Mouse (Mus musculus): ENCODE measurements around the gene Chd2.
"Not testable (repeated sequence)": the region's sequence is repeated elsewhere in the genome, so short reads cannot be mapped to it uniquely, and the experiment has no call there.

Chd2 gene

GRCm38 (mm10) chr7:73523183-73523582 is 18.4 kb downstream of the Chd2 start:
- no peak for DNase-seq (ENCODE audit: low read depth, low spot score)

- no peak for DNase-seq (ENCODE audit: low read depth, low spot score)
Observed at GRCm38 (mm10) chr7:73521277-73522193, 20.1 kb downstream of the Chd2 start.

DNA sequence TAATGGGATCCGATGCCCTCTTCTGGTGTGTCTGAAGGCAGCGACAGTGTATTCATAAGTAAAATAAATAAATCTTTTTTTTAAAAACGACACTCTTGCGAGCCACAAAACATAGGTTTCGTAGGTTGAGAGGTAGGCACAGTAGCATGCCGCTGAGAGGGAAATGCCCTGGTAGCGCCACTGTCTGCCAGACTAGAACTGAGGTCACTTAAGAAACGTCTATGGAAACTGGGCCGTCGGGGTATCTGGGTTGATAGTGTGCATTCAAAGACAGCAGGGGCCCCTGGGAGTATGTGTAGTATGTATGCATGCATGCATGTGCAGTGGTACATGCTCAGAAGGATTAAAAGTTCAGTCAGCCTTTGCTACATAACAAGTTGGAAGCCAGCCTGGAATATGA is 21.4 kb downstream of the Chd2 start:
- DNase-seq (ENCODE audit: low read depth, low spot score), result no peak

GRCm38 (mm10) chr7:73519060-73519796 is 22.4 kb downstream of the Chd2 start:
- no peak for DNase-seq (ENCODE audit: low read depth, low spot score)

DNA sequence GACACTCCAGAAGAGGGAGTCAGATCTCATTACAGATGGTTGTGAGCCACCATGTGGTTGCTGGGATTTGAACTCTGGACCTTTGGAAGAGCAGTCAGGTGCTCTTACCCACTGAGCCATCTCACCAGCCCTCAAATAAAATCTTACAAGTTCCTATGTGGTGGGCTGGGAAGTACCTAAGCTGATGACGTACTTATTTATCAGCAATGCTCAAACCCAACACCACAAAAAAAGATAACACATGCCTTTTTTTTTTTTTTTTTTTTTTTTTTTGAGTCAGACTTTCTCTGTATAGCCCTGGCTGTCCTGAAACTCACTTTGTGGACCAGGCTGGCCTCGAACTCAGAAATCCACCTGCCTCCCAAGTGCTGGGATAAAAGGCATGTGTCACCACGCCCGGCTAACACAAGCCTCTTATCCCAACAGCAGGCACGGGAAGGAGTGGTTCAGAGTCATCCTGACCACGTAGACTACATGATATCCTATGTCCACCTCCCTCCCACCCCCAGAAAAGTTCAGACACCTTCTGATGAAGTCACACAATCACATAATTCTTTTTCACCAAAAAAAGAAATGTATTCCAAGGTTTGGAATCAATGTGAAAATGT is 23.2 kb downstream of the Chd2 start:
- not testable (repeated sequence) for DNase-seq (ENCODE audit: low read depth, low spot score)

DNA sequence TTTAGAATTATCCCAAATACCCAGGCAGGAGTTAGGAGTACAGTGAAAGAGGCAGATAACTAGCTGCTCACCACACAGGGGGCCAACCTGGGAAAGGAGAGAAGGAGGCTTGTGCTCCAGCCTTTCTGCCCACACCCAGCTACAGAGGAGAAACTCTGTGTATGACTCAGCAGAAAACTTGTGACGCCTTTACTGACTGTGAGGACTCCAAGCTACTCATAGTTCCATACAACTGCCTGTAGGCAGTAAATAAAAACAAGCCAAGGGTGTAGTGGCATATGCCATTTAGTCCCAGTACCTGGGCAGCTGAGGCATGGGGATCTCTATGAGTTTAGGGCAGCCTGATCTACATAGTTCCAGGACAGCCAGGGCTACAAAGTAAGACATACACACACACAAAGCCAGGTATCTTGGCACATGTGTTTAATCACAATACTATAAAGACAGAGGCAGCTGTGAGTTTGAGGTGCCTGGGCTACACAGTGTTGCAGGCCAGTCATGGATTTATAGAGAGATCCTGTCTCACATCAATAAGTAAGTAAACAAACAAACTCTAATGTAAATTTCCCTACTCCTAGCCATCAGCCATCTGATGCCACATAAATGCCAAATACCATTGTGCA is 24.1 kb downstream of the Chd2 start:
- no peak for DNase-seq (ENCODE audit: low read depth, low spot score)

DNA sequence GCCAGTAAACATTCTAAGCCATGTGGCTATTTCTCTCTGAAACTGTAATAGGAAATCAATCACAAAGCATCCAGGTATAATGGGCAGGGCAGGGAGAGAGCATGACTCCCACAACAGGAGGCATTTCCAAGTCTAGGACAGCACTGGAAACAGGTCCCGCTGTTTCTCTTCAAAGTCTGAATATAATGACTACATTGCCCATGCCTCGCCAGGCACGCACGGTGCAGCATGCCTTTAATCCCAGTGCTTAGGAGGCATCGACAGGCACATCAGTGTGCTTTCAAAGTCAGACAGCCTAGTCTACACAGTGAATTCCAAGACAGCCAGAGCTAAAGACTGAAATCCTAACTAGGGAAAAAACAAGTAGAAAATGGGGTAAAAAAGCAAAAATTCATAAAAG is 24.8 kb downstream of the Chd2 start:
- DNase-seq (ENCODE audit: low read depth, low spot score), result no peak

- DNase-seq (ENCODE audit: low read depth, low spot score), result no peak
Observed at GRCm38 (mm10) chr7:73514560-73514959, 27.1 kb downstream of the Chd2 start.

- no peak for DNase-seq (ENCODE audit: low read depth, low spot score)
Observed at GRCm38 (mm10) chr7:73512422-73512821, 29.2 kb downstream of the Chd2 start.

GRCm38 (mm10) chr7:73508688-73509087 is 32.9 kb downstream of the Chd2 start:
- DNase-seq (ENCODE audit: low read depth, low spot score), result no peak

DNA sequence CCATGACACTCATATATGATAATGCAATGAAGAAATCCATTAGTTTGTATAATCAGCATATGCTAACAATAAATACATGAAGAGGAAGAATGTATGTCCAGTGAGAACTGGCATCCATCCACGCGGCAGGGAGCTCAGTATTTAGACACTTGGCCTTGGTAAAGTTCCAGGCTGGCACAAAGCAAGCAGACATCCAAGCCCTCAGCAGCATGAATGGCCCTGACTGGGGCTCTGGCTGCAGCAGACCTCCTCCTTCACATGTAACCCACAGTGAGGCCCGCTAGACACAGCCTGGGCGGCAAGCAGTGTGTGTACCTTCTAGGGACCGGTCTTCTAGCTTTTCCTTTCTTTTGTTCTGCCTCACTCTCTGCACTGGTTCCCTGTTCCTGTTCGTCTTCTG is 34.1 kb downstream of the Chd2 start:
- no peak for DNase-seq (ENCODE audit: low read depth, low spot score)

DNA sequence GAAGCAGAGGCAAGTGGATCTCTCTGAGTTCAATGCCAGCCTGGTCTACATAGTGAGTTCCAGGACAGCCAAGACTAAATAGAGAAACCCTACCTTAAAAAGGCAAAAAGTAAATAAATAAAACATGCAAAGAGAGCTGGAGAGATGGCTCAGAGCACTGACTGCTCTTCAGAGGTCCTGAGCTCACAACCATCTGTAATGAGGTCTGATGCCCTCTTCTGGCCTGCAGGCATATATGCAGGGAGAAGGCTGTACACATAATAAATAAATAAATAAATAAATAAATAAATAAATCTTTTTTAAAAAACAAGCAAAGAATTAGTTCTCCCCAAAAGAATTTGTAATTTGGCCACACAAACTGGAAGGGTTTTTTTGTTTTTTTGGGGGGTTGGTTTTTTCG is 34.8 kb downstream of the Chd2 start:
- no peak for DNase-seq (ENCODE audit: low read depth, low spot score)

- DNase-seq (ENCODE audit: low read depth, low spot score), result no peak
Observed at GRCm38 (mm10) chr7:73505266-73505665, 36.4 kb downstream of the Chd2 start.

GRCm38 (mm10) chr7:73498200-73498599 is 43.4 kb downstream of the Chd2 start:
- DNase-seq (ENCODE audit: low read depth, low spot score), result no peak

GRCm38 (mm10) chr7:73489261-73489660 is 52.4 kb downstream of the Chd2 start:
- no peak for DNase-seq (ENCODE audit: low read depth, low spot score)

- DNase-seq (ENCODE audit: low read depth, low spot score), result no peak
Observed at GRCm38 (mm10) chr7:73481094-73481493, 60.5 kb downstream of the Chd2 start.

- no peak for DNase-seq (ENCODE audit: low read depth, low spot score)
Observed at GRCm38 (mm10) chr7:73479506-73479905, 62.1 kb downstream of the Chd2 start.

DNA sequence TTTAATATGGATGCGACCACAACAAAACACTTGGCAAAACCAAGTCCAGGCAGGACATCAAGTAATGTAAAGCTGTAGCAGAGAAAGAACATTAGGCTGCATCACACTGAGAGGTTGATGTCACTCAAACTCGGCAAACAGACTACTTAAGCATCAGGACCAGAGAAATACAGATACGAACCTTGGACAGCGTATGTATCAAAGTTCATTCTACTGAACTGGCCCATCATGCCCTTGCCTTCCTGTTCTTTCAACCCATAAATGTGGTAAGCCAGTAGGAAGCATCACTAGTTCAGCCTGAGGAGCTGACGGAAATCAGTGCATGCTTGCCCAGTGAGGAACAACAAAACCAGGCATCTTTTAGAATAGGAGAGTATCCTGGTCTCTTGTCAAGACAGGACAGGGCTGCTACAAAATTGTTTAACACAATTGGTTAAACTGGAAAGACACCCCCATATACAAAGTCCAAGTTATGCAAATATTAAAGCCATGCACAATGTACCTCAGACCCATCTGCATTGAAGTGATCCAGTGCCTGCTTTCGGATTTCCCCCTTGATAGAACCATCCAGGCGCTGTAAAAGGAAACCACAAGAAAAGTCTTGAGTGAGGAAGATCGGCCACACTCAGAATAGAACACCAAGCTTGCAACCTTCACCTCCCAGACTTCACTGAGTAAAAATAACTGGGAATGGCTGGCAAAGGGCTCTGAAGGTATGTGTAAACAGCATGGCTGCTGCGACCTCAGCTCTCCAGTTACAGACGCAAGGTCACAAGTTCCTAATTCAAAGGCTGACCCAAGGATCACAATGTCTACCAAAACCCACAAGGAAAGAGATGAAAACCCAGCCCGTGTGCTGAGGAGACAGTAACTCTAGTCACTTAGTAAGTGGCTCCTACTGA is 63.2 kb downstream of the Chd2 start:
- no peak for DNase-seq (ENCODE audit: low read depth, low spot score)

DNA sequence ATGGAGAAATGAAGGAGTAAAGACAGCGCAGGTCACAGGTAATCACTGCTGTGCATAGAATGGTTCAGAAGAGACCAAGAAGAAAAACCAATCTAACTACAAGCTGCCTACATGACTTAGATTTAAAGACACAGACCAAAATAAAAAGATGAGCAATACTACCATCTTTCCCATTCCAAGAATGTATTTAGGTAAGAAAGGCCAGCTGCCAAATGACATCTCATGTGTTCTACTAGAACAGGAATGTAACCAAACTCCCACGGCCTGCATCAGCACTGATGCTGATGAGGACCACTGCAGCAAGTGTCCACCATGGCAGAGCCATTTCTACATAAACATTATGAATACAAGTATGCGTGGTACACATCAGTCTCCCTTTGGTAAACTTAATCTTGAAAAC is 73.9 kb downstream of the Chd2 start:
- DNase-seq (ENCODE audit: low read depth, low spot score), result no peak

DNA sequence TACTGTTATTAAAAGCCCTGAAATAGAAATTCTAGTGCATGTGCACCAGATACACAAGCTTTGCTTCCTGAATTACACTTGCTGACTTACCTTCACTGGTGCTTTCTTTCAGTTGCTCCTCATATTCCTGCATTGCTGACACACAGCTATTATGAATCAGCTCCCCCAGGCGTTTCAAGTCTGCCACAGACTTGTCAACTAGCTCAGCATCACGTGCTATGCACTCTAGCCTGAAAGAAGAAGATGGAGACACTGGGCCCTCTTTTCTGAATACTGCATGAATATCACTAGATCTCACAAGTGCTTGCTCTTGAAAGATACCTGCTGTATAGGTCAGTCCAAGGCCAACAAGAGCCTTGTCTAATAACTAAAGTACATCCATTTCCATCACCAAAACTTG is 78.1 kb downstream of the Chd2 start:
- DNase-seq (ENCODE audit: low read depth, low spot score), result no peak

- no peak for DNase-seq (ENCODE audit: low read depth, low spot score)
Observed at GRCm38 (mm10) chr7:73454113-73454512, 87.5 kb downstream of the Chd2 start.

All from retina, adult 2 months (tissue).